Mouse (Mus musculus): Measurements from ENCODE around the gene Pkp1. TPM values are rescaled to one million over a fixed set of nuclear protein-coding genes. Genes with fewer than 3 reads are reported as not detected.

Gene Pkp1
- polyA plus RNA-seq, 1 experiment from 2014 or later = 0.08 TPM

- ATAC-seq = no peak
- Histone ChIP-seq H3K27me3 (replicated peaks; ENCODE audit: control insufficient read depth, insufficient read depth, low read length) (no peaks in the 10 kb centered on the region), H3K9me3 (ENCODE audit: control insufficient read depth, low read length) (no peaks in the 10 kb centered on the region), H3K9ac (replicated peaks; ENCODE audit: low read depth, low read length) (no peak overlapping the region), H3K36me3 (ENCODE audit: control insufficient read depth, insufficient read depth) (no peaks in the 10 kb centered on the region), H3K4me3 (replicated peaks; ENCODE audit: low read length) (no peak overlapping the region), H3K27ac (ENCODE audit: low read length) (no peak overlapping the region), H3K4me2 (ENCODE audit: low read length) (no peak overlapping the region), H3K4me1 (replicated peaks; ENCODE audit: control insufficient read depth, insufficient read depth, low read length) (peaks cover 4% of the 10 kb centered on the region; the same call in 1 of the 2 replicates)
- WGBS = 91% methylated on average over 4 of the region's 4 CpGs
Measured at GRCm38 (mm10) chr1:135853200-135853599, 65.8 kb downstream of the Pkp1 start.

GRCm38 (mm10) chr1:135852044-135852756 lies 66.8 kb downstream of the Pkp1 start:
- no peak overlapping the region for H3K27ac ChIP-seq (ENCODE audit: low read length)
- peaks cover 4% of the 10 kb centered on the region; the same call in 1 of the 2 replicates for H3K4me1 ChIP-seq (replicated peaks; ENCODE audit: control insufficient read depth, insufficient read depth, low read length)
- WGBS = 40% methylated on average over 13 of the region's 13 CpGs
- no peak overlapping the region for H3K4me2 ChIP-seq (ENCODE audit: low read length)
- H3K36me3 ChIP-seq (ENCODE audit: control insufficient read depth, insufficient read depth) = no peaks in the 10 kb centered on the region
- no peaks in the 10 kb centered on the region for H3K27me3 ChIP-seq (replicated peaks; ENCODE audit: control insufficient read depth, insufficient read depth, low read length)
- no peak overlapping the region for H3K9ac ChIP-seq (replicated peaks; ENCODE audit: low read depth, low read length)
- peak; percentile 58; the same call in 1 of the 2 replicates for ATAC-seq
- no peaks in the 10 kb centered on the region for H3K9me3 ChIP-seq (ENCODE audit: control insufficient read depth, low read length)
- H3K4me3 ChIP-seq (replicated peaks; ENCODE audit: low read length) = no peak overlapping the region

- Histone ChIP-seq H3K4me1 (replicated peaks; ENCODE audit: control insufficient read depth, insufficient read depth, low read length) (peaks cover 4% of the 10 kb centered on the region; the same call in 1 of the 2 replicates), H3K36me3 (ENCODE audit: control insufficient read depth, insufficient read depth) (no peaks in the 10 kb centered on the region), H3K4me3 (replicated peaks; ENCODE audit: low read length) (no peak overlapping the region), H3K9ac (replicated peaks; ENCODE audit: low read depth, low read length) (no peak overlapping the region), H3K27me3 (replicated peaks; ENCODE audit: control insufficient read depth, insufficient read depth, low read length) (no peaks in the 10 kb centered on the region), H3K27ac (ENCODE audit: low read length) (no peak overlapping the region), H3K9me3 (ENCODE audit: control insufficient read depth, low read length) (no peaks in the 10 kb centered on the region), H3K4me2 (ENCODE audit: low read length) (no peak overlapping the region)
- 74% methylated on average over 12 of the region's 12 CpGs for WGBS
- ATAC-seq = no peak
Measured at GRCm38 (mm10) chr1:135850722-135851512, 68.1 kb downstream of the Pkp1 start.

- WGBS = 80% methylated on average over 17 of the region's 17 CpGs
Measured at GRCm38 (mm10) chr1:135847611-135848351, 71.2 kb downstream of the Pkp1 start.

GRCm38 (mm10) chr1:135847139-135847562 lies 71.9 kb downstream of the Pkp1 start:
- Histone ChIP-seq H3K27me3 (replicated peaks; ENCODE audit: control insufficient read depth, insufficient read depth, low read length) (no peaks in the 10 kb centered on the region), H3K4me1 (replicated peaks; ENCODE audit: control insufficient read depth, insufficient read depth, low read length) (peaks cover 2% of the 10 kb centered on the region; the same call in 1 of the 2 replicates), H3K9me3 (ENCODE audit: control insufficient read depth, low read length) (no peaks in the 10 kb centered on the region), H3K9ac (replicated peaks; ENCODE audit: low read depth, low read length) (no peak overlapping the region), H3K4me3 (replicated peaks; ENCODE audit: low read length) (no peak overlapping the region), H3K27ac (ENCODE audit: low read length) (no peak overlapping the region), H3K4me2 (ENCODE audit: low read length) (no peak overlapping the region), H3K36me3 (ENCODE audit: control insufficient read depth, insufficient read depth) (no peaks in the 10 kb centered on the region)
- WGBS = 28% methylated on average over 6 of the region's 6 CpGs
- ATAC-seq = no peak

More at GRCm38 (mm10) chr1:135847611-135848351, 71.2 kb downstream of the Pkp1 start:
- H3K4me1 ChIP-seq (replicated peaks; ENCODE audit: control insufficient read depth, insufficient read depth, low read length) = peaks cover 4% of the 10 kb centered on the region; the same call in 1 of the 2 replicates
- no peak for ATAC-seq
- H3K27ac ChIP-seq (ENCODE audit: low read length) = no peak overlapping the region
- H3K4me3 ChIP-seq (replicated peaks; ENCODE audit: low read length) = no peak overlapping the region
- no peaks in the 10 kb centered on the region for H3K9me3 ChIP-seq (ENCODE audit: control insufficient read depth, low read length)
- H3K27me3 ChIP-seq (replicated peaks; ENCODE audit: control insufficient read depth, insufficient read depth, low read length) = no peaks in the 10 kb centered on the region
- no peak overlapping the region for H3K4me2 ChIP-seq (ENCODE audit: low read length)
- H3K36me3 ChIP-seq (ENCODE audit: control insufficient read depth, insufficient read depth) = no peaks in the 10 kb centered on the region
- no peak overlapping the region for H3K9ac ChIP-seq (replicated peaks; ENCODE audit: low read depth, low read length)

- H3K4me3 ChIP-seq (replicated peaks; ENCODE audit: low read length) = no peak overlapping the region
- no peaks in the 10 kb centered on the region for H3K36me3 ChIP-seq (ENCODE audit: control insufficient read depth, insufficient read depth)
- WGBS = 84% methylated on average over 5 of the region's 5 CpGs
- H3K4me1 ChIP-seq (replicated peaks; ENCODE audit: control insufficient read depth, insufficient read depth, low read length) = no peaks in the 10 kb centered on the region
- H3K9ac ChIP-seq (replicated peaks; ENCODE audit: low read depth, low read length) = no peak overlapping the region
- no peaks in the 10 kb centered on the region for H3K27me3 ChIP-seq (replicated peaks; ENCODE audit: control insufficient read depth, insufficient read depth, low read length)
- no peaks in the 10 kb centered on the region for H3K9me3 ChIP-seq (ENCODE audit: control insufficient read depth, low read length)
- ATAC-seq = no peak
- no peak overlapping the region for H3K27ac ChIP-seq (ENCODE audit: low read length)
- no peak overlapping the region for H3K4me2 ChIP-seq (ENCODE audit: low read length)
Measured at GRCm38 (mm10) chr1:135846632-135847031, 72.4 kb downstream of the Pkp1 start.

- Histone ChIP-seq H3K27me3 (replicated peaks; ENCODE audit: control insufficient read depth, insufficient read depth, low read length) (no peaks in the 10 kb centered on the region), H3K4me1 (replicated peaks; ENCODE audit: control insufficient read depth, insufficient read depth, low read length) (no peaks in the 10 kb centered on the region), H3K36me3 (ENCODE audit: control insufficient read depth, insufficient read depth) (no peaks in the 10 kb centered on the region), H3K9ac (replicated peaks; ENCODE audit: low read depth, low read length) (no peak overlapping the region), H3K4me3 (replicated peaks; ENCODE audit: low read length) (no peak overlapping the region), H3K27ac (ENCODE audit: low read length) (no peak overlapping the region), H3K4me2 (ENCODE audit: low read length) (no peak overlapping the region), H3K9me3 (ENCODE audit: control insufficient read depth, low read length) (no peaks in the 10 kb centered on the region)
- WGBS = 88% methylated on average over 6 of the region's 6 CpGs
- ATAC-seq = no peak
Measured at GRCm38 (mm10) chr1:135844481-135844880, 74.5 kb downstream of the Pkp1 start.

GRCm38 (mm10) chr1:135843519-135844262 lies 75.3 kb downstream of the Pkp1 start:
- H3K4me1 ChIP-seq (replicated peaks; ENCODE audit: control insufficient read depth, insufficient read depth, low read length) = no peaks in the 10 kb centered on the region
- H3K4me2 ChIP-seq (ENCODE audit: low read length) = no peak overlapping the region
- H3K27me3 ChIP-seq (replicated peaks; ENCODE audit: control insufficient read depth, insufficient read depth, low read length) = no peaks in the 10 kb centered on the region
- no peak overlapping the region for H3K4me3 ChIP-seq (replicated peaks; ENCODE audit: low read length)
- ATAC-seq = no peak
- H3K27ac ChIP-seq (ENCODE audit: low read length) = no peak overlapping the region
- H3K9ac ChIP-seq (replicated peaks; ENCODE audit: low read depth, low read length) = no peak overlapping the region
- no peaks in the 10 kb centered on the region for H3K9me3 ChIP-seq (ENCODE audit: control insufficient read depth, low read length)
- 91% methylated on average over 10 of the region's 10 CpGs for WGBS
- H3K36me3 ChIP-seq (ENCODE audit: control insufficient read depth, insufficient read depth) = no peaks in the 10 kb centered on the region
